Mouse (Mus musculus): Measurements from ENCODE around the gene Cbx8.

Cbx8 gene

DNA sequence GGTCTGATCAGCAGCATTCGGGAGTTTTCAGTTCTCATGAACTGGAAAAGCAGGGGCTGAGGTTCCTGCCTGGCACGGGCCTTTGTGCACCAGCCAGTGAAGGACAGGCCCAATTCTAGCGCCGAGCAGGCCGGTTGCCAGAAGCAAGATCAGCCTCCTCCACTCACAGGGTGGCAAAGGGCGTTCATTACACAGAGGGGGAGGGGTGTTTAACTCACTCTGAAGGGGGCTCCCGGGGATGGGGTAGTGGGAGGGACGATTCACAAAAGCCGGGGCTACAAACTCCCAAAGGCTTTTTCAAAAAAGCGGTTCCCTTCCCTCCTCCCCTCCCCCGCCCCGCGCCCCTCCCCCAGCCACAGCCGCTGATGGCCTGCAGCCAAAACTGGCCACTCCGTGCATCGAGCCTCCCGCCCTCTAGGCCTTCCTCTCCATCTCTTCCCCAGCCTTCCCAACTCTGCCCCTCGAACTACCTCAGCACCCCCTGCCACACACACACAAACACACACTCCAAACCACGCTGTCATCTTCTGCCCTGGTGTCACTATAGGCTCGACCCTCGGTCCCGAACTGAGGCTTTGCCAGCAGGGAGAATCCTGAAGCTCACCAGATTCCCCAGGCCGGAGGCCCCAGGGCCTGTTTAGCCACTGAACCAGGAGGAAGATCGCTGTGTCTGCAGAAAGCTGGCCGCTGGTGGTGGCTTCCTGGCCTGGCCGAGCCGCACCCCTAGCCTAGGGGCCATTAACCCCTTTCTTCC is 38.1 kb upstream of the Cbx8 start:
- peak; percentile 39 for DNase-seq

DNA sequence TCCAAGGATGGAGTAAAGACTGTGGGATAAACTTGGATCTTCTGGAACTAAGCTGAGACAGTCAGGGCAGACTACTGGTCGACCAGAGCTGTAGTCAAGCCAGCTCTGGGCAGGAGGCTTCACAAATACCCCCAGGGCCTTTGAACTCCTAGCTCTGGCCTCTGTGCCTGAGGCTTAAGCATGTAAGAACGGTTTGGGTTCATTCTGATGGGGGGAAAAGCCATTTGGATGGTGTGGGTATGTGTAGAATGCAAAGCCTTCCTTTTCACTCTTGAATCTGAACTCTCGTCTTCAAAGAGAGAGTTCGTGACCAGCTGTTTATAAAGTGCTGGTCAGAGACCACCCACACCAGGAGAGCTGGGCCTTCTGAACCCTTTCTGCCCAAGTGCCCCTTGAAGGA is 37.0 kb upstream of the Cbx8 start:
- DNase-seq: no peak

DNA sequence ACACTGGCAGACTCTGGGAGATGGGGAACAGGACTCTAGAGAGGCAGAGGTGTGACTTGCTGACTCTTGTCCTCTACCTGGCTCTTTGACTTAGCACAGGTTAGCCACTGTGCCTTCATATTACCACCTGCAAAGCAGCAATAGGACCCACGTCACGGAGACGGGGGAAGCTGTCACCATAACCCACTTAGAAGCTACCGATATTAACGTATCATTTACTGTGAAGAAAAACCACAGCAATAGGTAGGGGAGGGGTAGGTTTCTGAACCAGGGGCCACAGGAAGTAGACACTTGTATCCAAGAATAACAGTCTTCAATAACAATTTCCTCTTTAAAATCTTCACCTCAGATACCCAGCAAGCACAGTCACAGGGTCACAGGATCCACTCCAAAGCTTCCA is 35.0 kb upstream of the Cbx8 start:
- DNase-seq: no peak

DNA sequence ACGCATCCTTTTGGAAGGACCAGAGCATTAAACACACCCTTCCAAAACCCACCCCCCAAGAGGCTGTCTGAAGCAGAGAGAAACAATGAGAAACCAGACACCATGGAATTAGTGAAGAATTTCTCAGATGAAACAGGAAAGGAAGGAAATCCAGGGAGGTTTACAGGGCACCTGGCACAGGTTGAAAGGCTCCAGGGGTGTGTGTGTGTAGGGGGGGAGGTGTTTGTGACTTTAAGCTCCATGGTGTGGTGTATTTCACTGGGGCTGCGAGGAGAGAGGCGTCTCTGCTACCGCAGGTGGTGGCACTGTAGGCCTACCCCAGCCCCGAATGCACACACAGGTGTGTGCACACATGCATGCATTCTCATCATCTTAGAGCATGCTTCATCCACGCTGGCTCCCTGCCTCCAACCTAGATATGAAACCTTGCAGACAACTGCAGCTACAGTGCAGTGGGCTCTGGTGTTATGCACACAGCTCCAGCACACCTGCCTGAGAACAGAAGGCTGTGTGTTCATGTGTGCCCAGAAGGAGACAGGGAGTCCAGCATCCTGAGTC is 33.2 kb upstream of the Cbx8 start:
- no peak for DNase-seq

DNA sequence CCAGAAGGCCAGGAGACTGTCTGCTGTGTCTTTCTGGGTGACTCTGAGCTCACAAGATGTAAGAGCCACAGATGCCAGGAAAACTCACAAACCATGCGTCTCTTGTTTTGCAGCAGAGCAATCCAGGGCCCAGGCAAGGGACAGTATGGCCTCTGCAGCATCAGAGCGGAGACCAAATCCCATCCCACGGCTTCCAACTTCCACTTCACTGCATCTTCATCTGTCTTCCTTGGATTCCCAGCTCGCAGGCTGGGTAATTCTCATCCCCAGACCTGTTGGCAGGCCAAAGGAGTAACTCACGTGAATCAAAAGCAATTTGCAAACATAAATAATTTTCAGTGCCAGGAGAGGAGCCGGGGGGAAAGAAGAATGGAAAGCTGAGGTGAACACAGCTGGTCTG is 32.2 kb upstream of the Cbx8 start:
- no peak for DNase-seq

DNA sequence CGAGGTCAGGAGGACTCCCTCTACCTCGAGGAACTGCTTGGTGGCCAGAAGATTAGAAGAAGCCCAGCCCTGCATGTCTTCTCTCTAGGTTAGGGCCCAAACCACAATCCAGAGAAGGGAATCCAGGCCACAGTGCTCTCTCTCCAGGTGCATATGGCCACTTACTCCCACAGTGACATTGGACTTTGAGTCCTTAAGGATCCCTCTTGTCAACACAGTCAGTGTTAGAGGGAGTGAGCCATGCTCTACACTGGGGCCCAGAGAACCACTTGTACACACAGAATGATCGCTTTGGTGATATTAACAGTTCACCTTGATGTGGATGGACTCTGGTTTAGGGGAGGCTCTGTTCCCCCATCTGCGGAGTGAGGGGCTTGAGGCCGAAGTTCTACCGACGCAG is 31.5 kb upstream of the Cbx8 start:
- DNase-seq: no peak

DNA sequence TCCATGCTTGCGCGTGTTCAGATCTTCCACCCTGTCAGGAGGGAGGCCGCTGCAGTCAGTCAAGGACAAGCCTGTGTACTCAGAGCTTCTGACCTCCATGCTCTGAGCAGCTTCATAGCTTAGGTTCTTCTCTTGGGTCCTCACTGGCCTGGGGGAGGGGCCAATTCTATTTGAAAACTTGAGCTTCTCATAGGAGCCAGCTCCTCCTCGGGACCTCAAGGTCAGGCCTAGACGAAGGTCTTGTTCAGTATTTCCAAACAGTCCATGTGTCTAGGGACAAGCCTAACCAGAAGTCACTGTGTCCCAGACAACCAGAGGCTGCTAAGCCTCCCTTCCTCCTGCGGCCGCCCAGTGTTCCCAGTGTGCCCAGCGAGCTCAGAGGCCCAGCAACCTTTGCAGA is 26.1 kb upstream of the Cbx8 start:
- no peak for DNase-seq

DNA sequence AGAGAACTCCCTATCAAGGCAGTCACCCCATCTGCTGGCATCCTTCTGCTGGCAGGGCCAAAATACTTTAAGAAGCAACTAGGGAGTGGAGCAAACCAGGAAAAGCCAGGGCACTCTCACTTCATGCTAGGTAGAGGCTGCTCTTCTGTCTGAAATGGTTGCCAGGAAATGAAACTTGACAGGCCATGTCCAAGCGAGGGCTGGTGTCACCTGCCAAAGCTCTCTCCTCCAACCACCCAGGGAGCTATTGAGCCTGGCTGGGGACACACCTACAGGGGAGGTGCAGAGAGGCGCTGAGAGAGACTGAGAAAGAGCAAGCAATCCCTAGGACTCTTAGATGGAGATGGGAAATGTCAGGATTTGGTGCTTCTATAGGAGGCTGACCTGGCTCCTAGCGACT is 18.5 kb upstream of the Cbx8 start:
- no peak for DNase-seq

DNA sequence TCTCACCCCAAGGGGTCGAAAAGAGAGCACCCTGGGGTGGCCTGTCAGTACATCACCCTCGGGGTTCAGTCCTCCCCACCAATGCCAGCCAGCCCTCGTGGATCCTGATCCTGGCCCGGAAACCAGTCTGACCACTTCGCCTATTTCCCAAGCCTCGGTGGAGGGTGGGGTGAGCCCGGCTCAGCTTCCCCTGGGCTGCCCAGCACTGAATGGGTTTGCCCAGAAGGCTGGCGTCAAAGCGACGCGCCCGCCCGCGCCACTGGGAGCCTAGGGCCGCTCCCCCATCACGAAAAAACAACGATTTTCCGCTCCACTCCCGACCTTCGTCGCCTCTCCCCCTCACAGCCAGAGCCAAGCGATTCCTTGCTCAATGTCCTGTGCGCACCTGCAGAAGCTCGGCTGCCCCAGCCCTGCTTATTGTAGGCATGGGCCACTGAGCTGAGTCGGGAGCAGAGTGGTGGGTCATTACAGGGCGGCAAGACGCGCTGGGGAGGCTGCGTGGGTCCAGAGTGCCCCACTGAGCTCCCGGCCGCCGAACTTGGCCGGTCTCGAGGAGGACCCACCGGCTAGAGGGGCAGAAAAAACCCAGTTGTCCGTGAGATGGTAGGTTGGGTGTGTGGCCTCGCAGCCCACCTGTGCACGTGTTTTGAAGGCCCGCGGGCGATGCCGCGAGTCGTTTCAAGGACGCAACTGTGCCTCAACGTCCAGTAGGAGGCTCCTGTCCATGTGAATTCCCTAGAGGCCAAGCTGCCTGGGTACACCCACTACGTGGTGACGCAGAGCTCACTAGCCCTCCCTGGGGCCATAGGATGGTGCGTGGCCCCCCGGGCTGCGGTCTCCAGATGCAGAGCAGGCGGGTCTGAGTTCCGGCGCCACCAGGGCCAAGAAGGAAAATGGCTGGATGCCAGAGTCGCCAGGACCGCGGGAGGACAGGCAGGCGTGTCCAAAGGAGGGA is 17.5 kb upstream of the Cbx8 start:
- no peak for DNase-seq

DNA sequence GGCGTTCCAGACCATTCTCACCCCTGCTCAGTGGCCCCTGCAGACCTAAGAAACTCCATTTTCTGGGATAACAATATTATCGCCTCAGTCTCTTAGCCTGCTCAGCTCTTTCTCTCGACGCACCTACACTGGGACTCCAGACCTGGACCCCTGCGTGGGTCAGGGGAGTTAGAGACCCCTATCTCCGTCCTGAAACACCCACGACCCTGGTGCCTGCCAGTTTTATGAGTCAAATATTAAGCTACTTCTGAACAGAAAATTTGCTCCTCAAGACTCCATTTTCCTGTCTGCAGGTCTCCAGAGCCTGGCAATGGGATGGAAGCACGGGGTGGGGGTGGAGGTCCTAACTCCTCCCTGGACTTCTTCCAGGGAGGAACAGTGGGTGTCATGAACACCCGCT is 16.5 kb upstream of the Cbx8 start:
- no peak for DNase-seq

DNA sequence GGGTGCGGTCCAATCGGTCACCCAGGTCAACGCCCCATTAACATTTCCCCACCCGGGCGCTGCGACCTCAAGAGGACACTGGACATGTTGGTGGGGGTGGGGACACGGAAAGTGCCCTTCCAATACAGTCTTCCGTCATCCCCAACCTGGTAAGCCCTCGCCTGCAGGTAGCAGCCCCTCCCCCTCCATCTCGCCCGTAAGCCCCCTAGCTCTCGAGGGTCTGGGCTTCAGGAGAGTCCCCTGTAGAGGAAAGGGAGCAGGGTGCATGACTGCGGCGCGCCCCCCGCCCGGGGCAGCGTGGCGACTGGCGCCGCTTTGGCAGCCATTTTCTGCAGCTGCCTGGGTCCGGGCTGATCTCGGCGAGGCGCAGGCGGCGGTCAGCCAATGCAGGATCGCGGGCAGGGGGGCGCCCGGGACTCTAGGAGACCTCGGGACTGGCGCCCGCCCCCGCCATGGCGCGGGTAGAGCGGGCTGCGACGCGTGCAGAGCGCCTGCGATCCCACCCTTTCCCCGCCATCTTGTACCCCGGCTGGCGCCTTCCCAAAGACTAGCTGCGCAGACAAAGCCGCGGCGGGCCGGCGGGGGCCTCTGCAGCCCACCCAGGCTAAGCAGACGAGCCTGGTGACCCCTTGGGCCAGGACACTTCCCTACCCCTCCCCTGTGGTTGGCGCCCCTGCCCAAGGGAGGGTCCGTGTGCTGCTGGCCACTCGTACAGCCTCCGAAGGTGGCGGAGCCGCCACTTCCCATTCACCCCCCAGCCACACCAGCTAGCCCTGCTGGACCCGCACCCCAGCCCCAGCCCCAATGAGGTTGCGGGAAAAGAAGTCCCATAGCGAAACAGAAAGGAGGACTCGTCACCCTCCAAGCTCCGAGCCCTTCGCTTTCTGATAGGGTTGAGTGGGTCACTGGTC is 15.8 kb upstream of the Cbx8 start:
- peak; percentile 72 for DNase-seq

DNA sequence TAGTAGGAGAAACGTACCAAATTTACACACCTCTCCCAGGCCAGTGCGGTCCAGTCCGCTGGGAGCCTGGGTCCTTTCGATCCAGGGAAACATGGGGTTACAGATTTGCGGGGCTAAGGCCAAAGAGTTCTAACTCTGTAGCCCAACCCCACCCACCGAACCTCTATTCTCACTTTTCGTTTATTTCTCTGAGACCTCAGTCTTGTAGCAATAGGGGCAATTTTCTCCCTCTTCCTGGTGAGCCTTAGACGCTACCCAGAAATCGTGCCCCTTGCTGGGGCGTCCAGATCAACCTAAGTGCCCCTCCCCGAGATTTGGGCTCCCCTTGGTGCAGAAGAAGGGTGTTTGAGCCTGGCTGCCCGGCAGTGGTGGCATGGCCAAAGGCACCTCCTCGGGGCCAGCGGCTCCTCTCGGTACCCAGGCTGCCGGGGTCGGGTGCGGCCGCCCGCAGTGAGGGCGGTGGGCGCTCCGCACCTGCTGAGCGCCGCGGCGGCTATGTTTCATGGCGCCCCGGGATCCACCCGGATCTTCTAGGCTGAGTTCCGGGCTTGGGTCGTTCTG is 14.9 kb upstream of the Cbx8 start:
- DNase-seq: no peak

DNA sequence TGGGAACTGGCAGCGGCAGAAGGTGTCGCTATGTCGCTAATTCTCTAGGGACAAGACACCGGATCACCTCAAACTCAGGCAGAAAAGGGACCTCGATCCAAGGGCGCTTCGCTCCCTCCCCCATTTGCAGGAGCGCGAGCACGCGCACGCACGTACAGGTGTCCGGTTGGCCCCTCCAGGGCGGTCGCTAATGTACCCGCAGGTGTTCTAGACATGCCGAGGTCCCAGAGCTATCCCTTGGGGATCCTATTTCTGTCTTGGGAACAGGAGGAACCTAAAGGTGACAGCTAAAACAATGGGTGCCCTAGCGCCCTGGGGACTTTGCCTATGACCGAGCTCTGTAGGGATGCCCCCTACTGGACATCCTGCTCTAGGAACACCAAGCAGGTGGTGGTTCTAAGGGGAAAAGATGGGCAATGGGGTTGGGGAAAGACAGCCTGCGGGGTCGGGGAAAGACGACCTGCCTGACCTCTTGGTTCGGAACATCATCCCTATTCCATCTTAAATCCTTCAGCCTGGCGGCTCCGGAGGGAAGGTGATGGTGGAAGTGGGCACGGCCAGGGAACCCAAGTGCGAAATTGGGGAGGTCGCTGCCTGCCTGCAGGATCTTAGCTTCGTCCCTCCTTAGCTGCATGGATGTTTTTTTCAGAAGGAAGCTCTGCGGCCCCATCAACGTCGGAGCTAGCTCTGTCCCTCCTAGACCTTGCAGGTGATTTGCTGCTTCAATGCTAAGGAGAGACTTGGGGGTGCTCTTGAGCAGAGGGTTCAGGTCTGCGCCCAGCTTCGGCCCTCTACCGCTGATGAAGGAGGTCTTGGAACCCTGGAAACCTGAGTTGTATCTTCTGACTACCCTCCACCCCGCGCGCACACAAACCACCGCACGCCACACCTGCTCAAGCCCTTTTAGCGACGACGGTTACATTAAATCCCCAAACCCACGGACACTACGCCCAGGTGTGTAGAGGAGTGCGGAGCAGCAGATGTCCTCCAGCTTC is 13.9 kb upstream of the Cbx8 start:
- DNase-seq: no peak

DNA sequence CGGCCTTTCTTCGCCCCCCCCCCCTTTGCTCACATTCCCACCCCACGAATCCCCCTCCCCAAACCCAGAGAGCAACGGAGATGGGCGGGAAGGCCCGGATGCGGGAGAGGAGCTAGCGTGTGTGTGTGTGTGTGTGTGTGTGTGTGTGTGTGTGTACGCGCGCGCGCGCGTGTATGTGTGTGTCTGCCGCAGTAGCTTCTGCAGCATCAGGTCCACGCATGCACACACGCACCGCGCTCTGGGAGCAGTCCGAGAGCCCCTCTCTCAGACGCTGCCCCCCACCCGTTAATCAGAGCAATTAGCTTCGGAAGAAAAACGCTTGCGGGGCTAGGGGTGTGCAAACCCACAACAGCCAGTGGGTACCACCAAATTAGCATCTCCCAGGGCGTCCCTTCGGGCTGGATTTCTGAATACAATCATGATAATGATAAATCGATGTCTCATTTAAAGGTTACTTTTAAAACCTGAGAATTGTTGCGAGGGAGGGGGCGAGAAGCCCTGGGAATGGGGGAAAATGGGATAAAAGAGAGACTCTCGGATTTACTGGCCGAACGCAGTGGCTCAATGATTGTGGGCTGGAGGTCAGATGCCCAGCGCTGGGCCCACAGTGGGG is 13.1 kb upstream of the Cbx8 start:
- DNase-seq: peak; percentile 80

DNA sequence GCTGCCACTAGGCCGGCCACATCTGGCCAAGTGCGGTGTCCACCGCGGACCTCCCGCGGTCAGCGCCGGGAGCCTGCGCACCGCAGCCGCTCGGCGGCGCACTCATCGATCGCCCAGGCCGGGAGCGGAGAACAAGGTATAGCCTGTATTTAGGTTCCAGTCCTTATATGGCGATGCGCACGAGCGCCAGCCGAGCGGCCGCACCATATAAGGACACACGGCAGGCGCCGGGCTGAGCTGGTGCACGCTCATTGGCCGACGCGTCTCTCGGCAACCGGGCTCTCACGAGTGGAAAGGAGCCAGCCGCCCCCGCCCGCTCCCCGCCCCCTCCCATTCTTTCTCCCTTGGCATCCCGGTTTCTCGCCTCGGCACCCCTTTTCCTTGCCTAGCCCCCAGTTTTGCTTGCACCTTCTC is 12.5 kb upstream of the Cbx8 start:
- peak; percentile 88 for DNase-seq

DNA sequence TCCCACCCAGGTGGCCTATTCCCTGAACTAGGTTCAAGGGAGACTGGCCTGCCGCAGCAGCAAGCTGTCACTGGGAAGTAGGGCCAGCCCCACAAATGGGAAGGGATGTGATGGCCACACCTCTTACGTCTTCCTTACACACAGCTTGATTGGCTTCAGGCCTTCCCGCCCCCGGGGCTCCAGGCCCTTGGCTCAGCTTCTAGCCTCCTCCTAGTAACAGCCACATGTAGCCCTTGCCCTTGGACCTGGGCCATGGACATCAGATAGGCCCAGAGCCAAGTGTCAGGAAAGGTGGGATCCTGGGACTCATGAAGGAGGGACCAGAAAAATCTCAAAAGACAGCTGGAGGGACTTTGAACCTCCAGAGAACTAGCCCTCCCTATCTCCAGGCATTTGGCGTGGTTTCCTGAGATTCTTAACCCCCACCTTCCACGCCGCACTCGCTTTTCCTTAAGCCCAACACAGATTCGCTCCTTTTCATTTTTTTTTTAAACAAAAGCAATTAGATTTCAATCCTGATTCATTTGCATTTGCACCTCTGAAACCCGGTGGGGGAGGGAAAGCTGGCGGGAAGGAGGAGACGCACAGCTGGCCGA is 12.0 kb upstream of the Cbx8 start:
- no peak for DNase-seq

DNA sequence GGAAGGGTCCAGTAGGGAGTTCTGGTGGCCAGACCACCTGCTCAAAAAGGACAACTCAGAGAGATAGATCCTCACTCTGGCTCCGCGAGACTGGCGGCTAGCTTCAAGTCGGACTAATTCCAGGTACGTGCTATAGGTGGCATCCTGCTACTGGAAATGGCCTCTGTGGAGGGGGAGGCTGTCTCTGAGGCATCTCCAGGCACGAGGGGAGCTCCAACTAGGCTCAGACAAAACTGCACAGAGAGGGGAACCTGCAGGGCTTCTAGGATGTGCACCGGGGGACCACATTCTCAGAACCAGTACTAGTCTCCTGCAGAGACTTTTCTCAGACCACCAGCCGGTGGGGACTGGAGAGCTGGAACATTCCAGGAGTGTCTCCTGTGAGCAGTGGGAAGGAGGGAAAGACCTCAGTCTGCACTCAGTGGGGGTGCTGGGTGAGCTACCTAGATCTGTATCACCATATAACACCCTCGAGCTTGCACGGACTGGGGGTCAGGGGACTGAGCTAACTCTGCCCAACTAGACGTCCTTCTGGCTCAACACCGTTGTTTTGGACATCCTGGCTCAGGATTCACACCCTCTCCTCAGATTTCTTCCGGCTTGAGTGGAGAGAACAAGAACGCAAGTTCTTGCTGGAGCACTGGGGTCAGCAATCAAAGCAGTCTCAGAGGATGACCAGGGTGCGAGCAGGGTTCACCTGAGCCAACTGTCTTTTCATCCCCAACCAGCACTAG is 11.3 kb upstream of the Cbx8 start:
- no peak for DNase-seq

DNA sequence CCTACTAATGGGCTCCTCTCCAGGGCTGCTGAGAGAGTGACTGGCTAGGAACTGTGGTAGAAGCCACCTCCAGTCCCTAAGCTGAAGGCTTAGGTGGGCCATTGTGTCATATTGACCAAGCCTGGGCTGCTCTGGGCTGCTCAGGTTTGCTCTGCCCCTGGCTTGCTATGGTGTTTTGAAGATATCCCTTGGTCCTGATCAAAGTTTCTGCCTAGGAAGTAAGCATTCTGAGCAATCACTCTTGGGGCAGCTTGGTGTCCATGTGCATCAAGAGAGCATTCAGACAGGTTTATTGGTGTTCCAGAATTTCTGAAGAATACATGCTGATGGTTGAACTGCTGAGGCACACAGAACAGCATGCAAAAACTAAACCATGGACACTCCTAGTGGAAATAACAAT is 10.7 kb upstream of the Cbx8 start:
- DNase-seq: no peak

DNA sequence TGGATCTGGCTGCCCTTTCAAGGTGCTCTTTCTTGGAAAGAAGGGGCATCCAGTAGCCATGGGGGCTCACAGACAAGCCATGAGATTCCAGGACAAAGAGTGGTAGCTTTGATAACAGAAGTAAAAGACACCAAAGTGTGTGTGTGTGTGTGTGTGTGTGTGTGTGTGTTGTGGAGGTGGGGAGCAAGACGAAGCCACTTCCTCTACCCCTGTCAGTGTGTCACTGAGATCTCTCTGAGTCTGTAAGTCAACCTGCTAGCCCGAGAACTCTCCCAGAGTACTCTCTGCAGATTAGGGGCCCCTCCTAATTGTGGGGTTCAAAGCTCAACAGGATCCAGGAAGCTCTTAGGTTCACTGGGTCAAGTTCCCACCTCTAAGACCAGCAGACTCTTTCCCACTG is 9.6 kb upstream of the Cbx8 start:
- DNase-seq: no peak

DNA sequence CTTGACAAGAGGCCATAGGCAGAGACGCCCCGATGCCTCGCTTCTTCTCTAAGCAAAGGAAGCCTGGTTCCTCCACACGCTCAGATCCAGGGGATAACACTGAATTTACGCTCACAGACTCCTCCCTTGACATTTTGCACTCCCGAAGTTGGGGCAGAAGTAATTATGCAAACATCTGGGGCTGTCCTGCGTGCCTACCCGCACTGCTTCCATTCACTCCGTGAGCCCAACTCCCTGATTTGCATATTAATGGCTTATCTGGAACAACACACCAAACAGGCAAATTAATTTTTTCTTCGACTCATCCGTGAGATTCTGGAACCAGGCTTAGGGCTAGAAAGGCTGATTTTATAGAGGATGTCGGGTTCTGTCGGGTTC is 7.4 kb upstream of the Cbx8 start:
- no peak for DNase-seq
